Mouse (Mus musculus) ovary, postnatal 14 days (tissue): ENCODE results near the gene Ctbp1.

Experiments
- DNase-seq: peaks from one replicate; pipeline ENCODE4 v3.0.0; 2022; ENCODE audit warnings: low spot score

Ctbp1 gene

GRCm38 (mm10) chr5:33274953-33275454 is at the start of gene Ctbp1:
Gene Ctbp1 (minus strand): TSS chr5:33274994.
- DNase-seq = peak; percentile 77

DNA sequence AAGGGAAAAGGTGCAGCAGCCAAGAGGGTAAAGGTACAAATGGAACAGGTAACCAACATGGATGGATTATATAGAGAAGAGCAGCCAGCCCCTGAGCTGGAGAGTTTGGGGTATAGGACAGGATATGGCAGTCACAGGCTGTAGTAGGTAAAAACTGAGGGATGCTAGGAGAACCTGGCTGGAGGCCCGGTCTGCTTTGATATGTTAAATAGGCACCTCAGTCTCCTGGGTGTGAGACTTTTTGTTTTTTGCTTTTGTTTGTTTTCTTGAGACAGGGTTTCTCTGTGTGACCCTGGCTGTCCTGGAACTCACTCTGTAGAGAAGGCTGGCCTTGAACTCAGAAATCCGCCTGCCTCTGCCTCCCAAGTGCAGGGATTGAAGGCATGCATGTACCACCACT is 49.7 kb upstream of the Ctbp1 start:
- DNase-seq = no peak

DNA sequence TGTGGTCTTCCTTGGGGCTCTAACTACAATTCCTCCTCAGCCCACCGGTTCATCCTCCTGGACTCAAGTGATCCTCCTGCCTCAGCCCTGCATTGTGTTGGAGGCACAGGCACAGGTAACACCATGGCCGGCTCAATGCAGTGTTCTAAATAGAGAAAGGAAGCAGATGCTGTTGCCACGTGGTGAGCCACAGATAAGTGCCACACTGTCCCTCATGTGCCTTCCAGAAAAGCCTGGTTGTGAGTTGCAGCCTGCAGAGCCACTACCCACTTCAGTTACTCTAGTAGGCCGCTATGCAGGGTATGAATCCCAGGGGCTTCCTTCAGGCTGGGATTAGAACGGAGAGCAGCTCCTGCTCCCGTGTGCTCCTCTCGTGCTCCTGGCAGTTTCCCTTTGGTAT is 37.4 kb upstream of the Ctbp1 start:
- DNase-seq = no peak

GRCm38 (mm10) chr5:33310704-33311462 is 36.1 kb upstream of the Ctbp1 start:
- no peak for DNase-seq

- DNase-seq = no peak
Observed at GRCm38 (mm10) chr5:33301801-33302200, 27.0 kb upstream of the Ctbp1 start.

- no peak for DNase-seq
Observed at GRCm38 (mm10) chr5:33297164-33297563, 22.4 kb upstream of the Ctbp1 start.

- no peak for DNase-seq
Observed at GRCm38 (mm10) chr5:33293796-33294430, 19.1 kb upstream of the Ctbp1 start.

- DNase-seq = no peak
Observed at GRCm38 (mm10) chr5:33283951-33284350, 9.2 kb upstream of the Ctbp1 start.

DNA sequence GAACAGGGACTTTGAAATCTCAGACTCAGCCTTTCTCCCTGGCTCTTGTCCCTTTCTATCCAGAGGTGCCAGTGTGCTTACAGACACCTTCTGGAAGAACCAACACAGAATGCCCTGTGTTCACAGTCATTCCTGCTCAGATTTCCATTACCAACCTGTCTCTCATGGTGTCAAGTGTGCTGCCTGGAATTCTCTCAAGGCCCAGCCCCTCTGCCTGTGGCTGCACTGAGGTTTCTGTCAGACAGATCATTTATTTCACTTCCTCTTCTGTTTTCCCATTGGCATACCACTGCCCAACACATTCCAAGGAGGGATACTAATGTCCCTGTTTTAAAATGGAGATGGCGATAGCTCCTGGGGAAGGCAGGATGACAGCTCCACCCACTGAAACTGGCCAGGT is 6.6 kb upstream of the Ctbp1 start:
- no peak for DNase-seq

- no peak for DNase-seq
Observed at GRCm38 (mm10) chr5:33278950-33279349, 4.2 kb upstream of the Ctbp1 start.

DNA sequence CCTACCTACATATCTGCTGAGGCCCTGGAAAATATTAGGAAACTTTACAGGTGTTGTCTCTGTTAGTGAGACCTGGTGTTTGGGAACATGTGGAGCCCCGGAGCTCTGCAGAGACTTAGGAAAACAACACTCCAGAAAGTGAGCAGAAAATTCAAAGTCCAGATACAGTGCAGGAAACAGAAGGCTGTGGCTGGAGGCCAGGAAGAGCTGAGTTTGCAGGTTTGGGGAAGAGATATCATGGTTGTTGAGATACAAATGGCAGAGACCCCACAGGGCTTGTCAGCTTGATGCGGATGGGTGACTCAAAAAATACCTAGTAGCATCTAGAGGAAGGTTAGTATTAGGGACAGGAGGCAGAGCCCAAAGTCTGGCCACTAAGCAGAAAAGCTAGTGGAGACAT is 2.5 kb upstream of the Ctbp1 start:
- no peak for DNase-seq

- DNase-seq = no peak
Observed at GRCm38 (mm10) chr5:33275754-33276153, 960 bp upstream of the Ctbp1 start.

- peak; percentile 85 for DNase-seq
Observed at GRCm38 (mm10) chr5:33274085-33274952, 475 bp downstream of the Ctbp1 start.

GRCm38 (mm10) chr5:33273777-33274084 is 1.1 kb downstream of the Ctbp1 start:
- no peak for DNase-seq

- no peak for DNase-seq
Observed at GRCm38 (mm10) chr5:33272845-33273776, 1.7 kb downstream of the Ctbp1 start.

DNA sequence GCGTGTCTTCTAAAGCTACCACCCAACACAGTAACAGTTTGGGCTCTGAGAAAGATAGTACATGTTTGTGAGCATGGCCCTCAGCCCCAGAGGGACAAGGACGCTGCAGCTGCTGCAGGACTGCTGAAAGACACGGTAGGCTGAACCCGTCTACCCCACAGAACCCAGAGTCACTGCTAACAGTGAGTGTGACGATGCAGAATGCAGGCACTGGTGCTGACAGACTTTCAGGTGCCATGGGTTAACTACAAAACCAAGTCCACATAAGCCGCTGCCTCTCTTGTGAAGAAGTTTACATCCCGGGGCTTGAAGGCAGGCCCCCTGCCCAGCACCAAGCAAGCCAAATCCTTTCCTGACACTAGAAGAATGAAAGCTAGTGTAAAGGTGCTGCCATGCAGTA is 2.6 kb downstream of the Ctbp1 start:
- no peak for DNase-seq

DNA sequence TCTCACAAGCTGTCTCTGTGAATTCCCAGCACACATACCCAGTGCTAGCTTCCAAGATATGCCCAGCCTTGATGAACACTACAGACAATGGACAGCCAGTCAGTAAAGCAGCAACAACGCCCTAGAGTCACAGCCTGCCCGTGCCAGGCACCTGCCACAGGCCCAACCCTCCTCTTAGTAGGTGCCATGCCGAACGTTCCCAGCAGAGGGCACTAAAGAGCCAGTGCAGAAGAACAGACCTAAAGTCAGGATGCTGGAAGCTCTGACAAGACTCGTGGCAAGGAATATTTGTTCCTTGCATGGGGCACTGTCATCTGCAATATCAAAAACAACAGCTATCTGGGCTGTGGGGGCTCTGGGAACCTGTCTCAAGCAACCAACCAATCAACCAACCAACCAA is 4.2 kb downstream of the Ctbp1 start:
- DNase-seq = peak; percentile 80

DNA sequence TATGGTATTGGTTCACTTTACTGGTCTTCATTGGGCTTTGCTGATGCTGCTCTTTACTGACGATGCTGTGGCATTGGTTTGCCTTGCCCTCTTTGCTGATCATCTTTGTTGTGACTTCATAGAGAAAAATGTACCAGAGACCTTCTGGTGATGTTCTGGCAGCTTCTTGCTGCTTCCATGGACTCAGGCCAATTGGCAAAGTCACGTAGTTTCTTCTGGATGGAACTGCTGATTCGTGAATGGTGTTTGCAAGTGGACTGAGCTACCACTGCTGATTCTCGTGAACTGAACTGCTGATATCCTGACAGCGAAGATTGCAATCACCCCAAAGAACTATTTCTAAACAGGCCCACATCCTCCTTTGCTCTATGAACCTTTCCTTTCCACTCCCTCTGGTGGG is 20.4 kb downstream of the Ctbp1 start:
- no peak for DNase-seq

- no peak for DNase-seq
Observed at GRCm38 (mm10) chr5:33248186-33248585, 26.6 kb downstream of the Ctbp1 start.

DNA sequence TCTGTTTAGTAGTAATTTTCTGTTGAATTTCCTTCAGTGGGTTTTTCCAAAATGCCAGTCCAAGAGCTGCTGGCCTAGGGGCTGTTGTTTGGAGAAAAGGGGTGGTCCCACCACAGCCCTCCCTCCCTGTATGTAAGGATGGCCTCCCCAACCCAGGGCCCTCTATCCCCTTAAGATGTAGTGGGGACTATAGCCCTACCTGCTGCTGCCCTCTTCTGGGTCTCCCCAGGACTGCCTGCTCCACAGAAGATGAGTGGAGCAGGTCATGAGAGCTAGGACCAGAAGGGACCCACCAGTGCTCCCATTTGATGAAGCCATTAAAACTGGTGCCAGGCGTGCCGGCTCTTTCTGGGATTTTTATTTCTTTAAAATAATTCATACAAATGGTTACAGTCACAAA is 27.4 kb downstream of the Ctbp1 start:
- DNase-seq = no peak

DNA sequence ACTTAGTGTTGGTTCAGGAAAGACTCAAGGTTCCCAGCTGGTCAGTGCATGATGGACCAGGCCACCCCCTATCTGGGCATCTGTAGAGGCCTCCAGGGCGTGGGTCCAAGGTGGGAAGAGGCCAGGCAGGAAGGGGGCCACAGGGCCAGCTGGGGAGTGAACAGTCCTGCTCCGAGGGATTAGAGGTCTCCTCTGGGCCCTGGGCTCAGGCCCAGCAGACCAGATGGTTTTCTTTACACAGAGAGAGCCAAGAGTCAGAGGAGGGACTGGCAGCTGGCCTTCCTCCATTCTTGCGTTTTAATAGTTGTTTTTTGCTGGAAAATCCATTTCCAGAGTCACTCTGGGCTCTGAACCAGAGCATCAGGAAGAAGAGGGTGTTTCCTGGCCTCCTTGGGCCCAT is 29.1 kb downstream of the Ctbp1 start:
- DNase-seq = peak; percentile 68
